Mouse (Mus musculus): ENCODE data around the gene Pou3f3. TPM values are rescaled to one million over a fixed set of nuclear protein-coding genes. Genes with fewer than 3 reads are reported as not detected.

Pou3f3 gene
- polyA plus RNA-seq, 1 experiment, result not detected

DNA sequence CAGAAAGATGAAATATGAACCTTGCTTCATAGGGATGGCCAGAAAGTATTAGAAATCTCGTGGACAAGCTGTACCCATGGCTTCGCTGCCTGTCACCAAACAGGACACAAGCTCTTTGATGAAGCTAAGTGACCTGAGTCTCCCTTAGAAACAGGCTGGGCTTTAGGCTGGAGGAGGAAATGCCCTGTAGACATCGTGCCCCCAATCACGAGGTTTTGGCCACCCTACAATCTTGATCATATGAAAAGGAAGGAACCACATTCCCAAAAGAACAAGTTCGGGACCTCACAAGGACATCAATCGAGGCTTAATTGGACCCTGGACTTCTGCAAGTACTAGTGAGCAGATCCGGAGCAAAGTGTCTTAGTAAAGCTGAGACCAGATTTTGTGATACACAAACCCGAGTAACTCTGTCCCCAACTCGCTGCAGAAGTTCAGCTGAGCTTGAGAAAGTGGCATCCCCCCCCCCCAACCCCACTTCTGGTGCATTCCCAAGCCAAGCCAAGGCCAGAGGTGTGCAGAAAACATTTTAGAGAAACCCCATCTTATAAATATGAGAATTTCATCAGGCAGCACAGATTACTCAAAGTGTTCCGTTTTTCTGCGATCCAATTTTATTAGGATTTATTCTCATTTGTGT, 10.1 kb upstream of the Pou3f3 start:
- Histone ChIP-seq H3K9me3 (ENCODE audit: control insufficient read depth, low read length) (no peaks in the 10 kb centered on the region; the same call in 1 of the 2 replicates), H3K36me3 (ENCODE audit: control insufficient read depth) (no peaks in the 10 kb centered on the region), H3K4me1 (ENCODE audit: control insufficient read depth) (no peaks in the 10 kb centered on the region), H3K4me3 (replicated peaks) (no peak overlapping the region), H3K27me3 (ENCODE audit: control insufficient read depth) (peaks cover 76% of the 10 kb centered on the region)
- TF ChIP-seq TAL1 (IDR thresholded peaks at IDR 0.05; ENCODE audit: low read length) (no peak), GATA1 (IDR thresholded peaks at IDR 0.05; ENCODE audit: low read length) (no peak)

DNA sequence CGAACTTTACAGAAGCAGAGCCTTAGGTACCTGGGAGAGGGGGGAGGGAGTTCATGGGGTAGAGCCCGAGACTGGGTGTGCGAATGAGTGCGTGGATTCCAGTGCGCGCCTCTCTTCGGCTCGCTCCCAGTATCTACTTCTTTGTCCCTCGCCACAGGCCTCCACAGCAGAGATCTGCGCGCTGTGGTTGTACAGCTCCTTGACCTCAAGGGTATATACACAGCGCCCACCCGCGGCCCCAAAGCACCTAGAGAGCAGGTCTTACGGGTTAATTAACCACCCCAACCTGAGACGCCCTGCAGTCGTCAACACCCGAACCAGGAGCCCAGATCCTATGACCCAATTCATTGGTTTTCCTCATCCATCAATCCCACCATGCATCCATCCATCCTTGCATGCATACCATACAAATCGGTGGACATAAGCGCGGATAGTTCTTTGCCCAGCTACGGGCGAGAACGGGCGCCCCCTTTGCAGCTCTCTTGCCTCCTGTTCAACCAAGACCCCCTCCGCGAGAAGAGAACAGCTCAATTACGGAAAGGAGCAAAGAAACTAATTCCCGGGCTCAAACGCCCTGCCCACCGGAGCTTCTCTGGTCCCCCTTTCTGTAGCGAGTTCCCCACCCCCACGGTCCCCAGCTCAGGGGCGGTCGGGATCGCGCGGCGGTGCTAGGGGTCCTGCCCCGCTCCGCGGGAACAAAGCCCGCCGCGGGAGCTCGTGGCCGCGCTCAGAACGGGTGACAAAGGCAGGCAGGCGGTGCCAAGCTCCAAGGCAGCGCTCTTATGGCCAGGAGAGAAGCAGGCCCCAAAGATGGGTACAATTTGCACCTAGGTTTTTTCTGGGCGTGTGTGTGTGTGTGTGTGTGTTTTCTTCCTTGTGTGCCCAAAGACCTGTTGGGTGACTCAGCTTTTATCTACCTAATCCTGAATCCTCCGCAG, 9.1 kb upstream of the Pou3f3 start:
- peaks cover 85% of the 10 kb centered on the region for H3K27me3 ChIP-seq (ENCODE audit: control insufficient read depth)
- no peaks in the 10 kb centered on the region; the same call in 1 of the 2 replicates for H3K9me3 ChIP-seq (ENCODE audit: control insufficient read depth, low read length)
- no peak for TF ChIP-seq TAL1 (IDR thresholded peaks at IDR 0.05; ENCODE audit: low read length)
- TF ChIP-seq GATA1 (IDR thresholded peaks at IDR 0.05; ENCODE audit: low read length), result no peak
- H3K4me3 ChIP-seq (replicated peaks), result no peak overlapping the region
- no peaks in the 10 kb centered on the region for H3K4me1 ChIP-seq (ENCODE audit: control insufficient read depth)
- H3K36me3 ChIP-seq (ENCODE audit: control insufficient read depth), result no peaks in the 10 kb centered on the region

DNA sequence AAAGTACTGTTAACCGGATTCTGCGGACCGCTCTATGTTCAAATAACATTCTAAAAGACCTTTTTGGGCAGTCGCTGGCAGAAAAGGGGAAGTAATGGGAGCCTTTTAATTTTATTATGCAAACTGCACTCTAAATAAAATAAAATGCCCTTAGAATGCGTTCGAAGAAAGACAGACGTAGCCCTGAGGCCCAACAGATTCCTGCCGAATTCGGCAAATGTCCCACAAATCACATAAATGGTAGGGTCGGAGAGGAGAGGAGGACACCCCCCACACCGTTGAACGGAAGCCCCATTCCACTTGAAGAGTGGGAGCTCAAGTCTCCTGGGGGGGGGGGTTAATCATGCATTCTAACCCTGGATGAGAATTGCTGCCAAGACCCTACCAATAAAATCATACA, 8.3 kb upstream of the Pou3f3 start:
- Histone ChIP-seq H3K9me3 (ENCODE audit: control insufficient read depth, low read length) (no peaks in the 10 kb centered on the region; the same call in 1 of the 2 replicates), H3K4me1 (ENCODE audit: control insufficient read depth) (no peaks in the 10 kb centered on the region), H3K4me3 (replicated peaks) (no peak overlapping the region), H3K36me3 (ENCODE audit: control insufficient read depth) (no peaks in the 10 kb centered on the region), H3K27me3 (ENCODE audit: control insufficient read depth) (peaks cover 93% of the 10 kb centered on the region)
- no peak for TF ChIP-seq GATA1 (IDR thresholded peaks at IDR 0.05; ENCODE audit: low read length)
- no peak for TF ChIP-seq TAL1 (IDR thresholded peaks at IDR 0.05; ENCODE audit: low read length)

DNA sequence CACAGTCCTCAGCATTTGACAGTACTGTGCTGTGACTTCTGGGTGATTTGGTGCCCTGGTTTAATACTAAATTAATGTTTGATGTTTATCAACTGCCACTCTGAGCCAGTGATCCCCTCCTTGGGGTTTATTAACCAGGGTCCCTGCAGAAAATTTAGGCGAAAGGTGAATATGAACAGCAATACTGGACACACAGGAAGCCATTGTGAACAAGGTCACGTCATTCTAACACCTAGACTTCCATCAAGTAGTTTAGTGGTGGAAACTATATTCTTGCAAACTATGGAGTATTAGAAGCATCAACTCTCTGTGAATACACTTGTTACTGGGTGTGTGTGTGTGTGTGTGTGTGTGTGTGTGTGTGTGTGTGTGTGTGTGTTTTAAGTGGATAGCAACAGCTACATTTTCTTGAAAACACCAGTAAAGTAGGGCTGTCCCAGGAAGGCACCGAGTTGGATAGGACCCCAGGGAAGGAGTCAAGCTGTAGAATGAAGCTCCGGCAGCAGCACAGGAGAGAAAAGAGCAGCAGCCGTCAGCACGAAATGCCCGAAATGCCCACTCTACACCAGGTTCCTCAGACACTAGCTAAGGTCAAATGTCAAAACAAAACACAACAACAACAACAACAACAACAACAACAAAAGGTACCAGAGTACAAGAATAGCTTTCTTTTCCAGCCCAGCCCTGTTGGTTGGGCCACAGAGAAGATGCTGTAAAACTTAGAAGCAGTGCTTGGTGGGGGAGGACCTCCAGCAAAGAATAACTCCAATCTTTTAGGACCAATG, 7.6 kb upstream of the Pou3f3 start:
- TF ChIP-seq GATA1 (IDR thresholded peaks at IDR 0.05; ENCODE audit: low read length), result no peak
- TF ChIP-seq TAL1 (IDR thresholded peaks at IDR 0.05; ENCODE audit: low read length), result no peak
- Histone ChIP-seq H3K36me3 (ENCODE audit: control insufficient read depth) (no peaks in the 10 kb centered on the region), H3K27me3 (ENCODE audit: control insufficient read depth) (peaks cover 98% of the 10 kb centered on the region), H3K4me3 (replicated peaks) (no peak overlapping the region), H3K9me3 (ENCODE audit: control insufficient read depth, low read length) (no peaks in the 10 kb centered on the region; the same call in 1 of the 2 replicates), H3K4me1 (ENCODE audit: control insufficient read depth) (no peaks in the 10 kb centered on the region)

DNA sequence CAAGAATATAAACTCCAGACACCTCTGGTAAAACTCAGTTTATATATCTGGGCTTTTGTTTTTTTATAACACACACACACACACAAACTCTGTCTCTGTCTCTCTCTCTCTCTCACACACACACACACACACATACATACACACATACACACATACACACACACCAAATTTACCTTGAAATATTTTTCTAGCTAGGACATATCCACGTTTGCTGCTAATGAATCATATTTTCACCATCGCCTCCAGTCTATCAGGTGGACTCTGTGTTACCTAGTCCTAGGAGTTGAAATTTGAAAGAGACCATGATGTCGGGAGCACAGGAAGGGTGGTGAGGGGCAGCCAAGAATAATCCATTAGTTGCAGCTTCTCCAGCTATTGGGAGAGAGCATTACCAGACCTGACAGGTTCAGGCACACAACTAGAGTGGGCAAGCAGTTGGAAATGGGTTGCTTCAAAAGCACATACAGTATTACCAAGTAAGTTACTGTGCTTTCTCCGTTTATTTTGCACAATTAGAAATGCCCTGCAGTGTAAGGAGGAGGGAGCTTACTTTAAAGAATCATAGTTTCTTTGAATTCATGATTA, 6.9 kb upstream of the Pou3f3 start:
- no peak for TF ChIP-seq GATA1 (IDR thresholded peaks at IDR 0.05; ENCODE audit: low read length)
- no peaks in the 10 kb centered on the region for H3K4me1 ChIP-seq (ENCODE audit: control insufficient read depth)
- H3K4me3 ChIP-seq (replicated peaks), result no peak overlapping the region
- no peaks in the 10 kb centered on the region for H3K36me3 ChIP-seq (ENCODE audit: control insufficient read depth)
- no peaks in the 10 kb centered on the region; the same call in 1 of the 2 replicates for H3K9me3 ChIP-seq (ENCODE audit: control insufficient read depth, low read length)
- peaks cover 99% of the 10 kb centered on the region for H3K27me3 ChIP-seq (ENCODE audit: control insufficient read depth)

DNA sequence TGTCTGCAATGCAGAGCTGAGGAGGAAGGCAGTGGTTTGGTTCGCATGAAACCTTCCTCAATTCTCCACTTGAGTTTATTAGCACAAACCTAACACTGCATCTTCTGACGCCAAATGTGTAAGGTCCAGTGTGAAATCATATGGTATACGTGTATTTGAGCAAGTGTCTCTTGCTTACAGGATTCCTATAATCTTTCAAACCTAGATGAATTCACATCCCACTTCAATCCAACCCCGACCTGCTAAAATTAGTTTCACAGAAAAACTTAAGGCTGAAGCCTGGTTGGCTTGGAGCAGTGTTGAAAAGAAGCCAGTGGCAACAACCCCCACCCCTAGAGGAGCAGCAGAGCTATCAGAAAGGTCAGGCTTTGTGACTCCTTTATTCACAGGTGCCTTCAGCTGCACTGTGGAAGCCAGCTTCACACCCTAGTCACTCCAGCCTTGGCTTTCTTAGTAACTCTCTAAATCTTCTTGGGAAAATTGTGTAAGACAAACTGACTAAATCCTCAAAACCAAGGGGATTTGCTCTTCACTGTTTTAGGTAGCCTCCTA, 5.5 kb upstream of the Pou3f3 start:
- Histone ChIP-seq H3K27me3 (ENCODE audit: control insufficient read depth) (peaks cover 99% of the 10 kb centered on the region), H3K4me3 (replicated peaks) (no peak overlapping the region), H3K9me3 (ENCODE audit: control insufficient read depth, low read length) (no peaks in the 10 kb centered on the region), H3K36me3 (ENCODE audit: control insufficient read depth) (no peaks in the 10 kb centered on the region), H3K4me1 (ENCODE audit: control insufficient read depth) (no peaks in the 10 kb centered on the region)
- TF ChIP-seq TAL1 (IDR thresholded peaks at IDR 0.05; ENCODE audit: low read length), result no peak
- TF ChIP-seq GATA1 (IDR thresholded peaks at IDR 0.05; ENCODE audit: low read length), result no peak

DNA sequence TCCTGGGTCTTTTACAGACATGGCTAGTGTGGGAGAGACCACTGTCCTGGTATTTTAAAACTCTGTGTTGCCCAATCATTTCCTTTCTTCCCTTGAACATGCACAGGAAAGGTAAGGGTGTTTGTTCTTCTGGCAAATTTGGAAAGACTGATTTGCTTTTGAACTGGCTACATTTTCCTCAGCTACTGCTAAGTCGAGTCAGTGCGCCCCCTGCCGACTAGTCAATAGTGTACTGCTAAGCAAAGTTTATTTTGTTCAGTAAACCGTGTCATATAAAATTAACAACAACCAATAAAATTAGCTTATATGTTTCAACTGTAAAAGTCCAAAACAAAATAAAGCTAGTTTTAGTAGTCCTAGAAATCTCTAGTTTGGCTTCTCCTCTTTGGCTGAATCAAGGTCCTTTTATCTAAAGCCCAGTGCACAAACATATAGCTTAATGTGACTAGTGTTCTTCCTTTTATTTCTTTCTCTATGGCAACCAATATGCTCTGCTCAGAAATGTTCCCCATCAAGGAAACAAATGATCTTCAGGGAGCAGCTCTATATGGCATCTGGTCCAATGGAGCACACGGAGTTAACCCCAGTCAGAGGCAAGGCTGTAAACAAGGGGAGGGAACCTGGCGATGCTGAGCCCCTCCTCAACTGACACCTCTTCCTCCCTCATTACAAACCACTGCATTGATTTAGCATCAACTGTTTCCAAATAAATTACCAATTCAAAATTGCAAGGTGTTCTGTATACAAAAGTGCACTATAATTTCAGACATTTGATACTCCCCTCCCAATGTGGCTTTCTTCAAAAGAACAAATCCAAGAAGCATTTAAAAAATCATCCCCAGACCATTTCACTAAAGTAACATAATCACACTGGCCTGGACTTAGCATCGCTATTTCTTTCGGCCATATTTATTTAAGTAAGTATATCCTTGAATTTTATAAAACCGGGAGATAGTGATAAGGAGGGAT, 4.1 kb upstream of the Pou3f3 start:
- no peaks in the 10 kb centered on the region for H3K4me1 ChIP-seq (ENCODE audit: control insufficient read depth)
- TF ChIP-seq GATA1 (IDR thresholded peaks at IDR 0.05; ENCODE audit: low read length) (no peak), TAL1 (IDR thresholded peaks at IDR 0.05; ENCODE audit: low read length) (no peak)
- H3K36me3 ChIP-seq (ENCODE audit: control insufficient read depth), result no peaks in the 10 kb centered on the region
- no peak overlapping the region for H3K4me3 ChIP-seq (replicated peaks)
- H3K27me3 ChIP-seq (ENCODE audit: control insufficient read depth), result peaks cover 99% of the 10 kb centered on the region
- H3K9me3 ChIP-seq (ENCODE audit: control insufficient read depth, low read length), result no peaks in the 10 kb centered on the region; the same call in 1 of the 2 replicates
